Mouse (Mus musculus) cerebellum, adult (tissue): ENCODE data around the gene Grin1.

ENCODE experiments used
- ATAC-seq: cut with Nextera tagmentation; 2 replicates; pipeline ENCODE4 v1.9.2; 2017; ENCODE audit warnings: mild to moderate bottlenecking, moderate library complexity, mixed read lengths; ENCODE audit not compliant: insufficient number of reproducible peaks, low FRiP score, low TSS enrichment

The Grin1 gene

GRCm38 (mm10) chr2:25318971-25319773 lies at the start of gene Grin1:
TSS of gene Grin1 (minus strand) at chr2:25319187.
- ATAC-seq = peak; percentile 65; the same call in 1 of the 2 replicates

GRCm38 (mm10) chr2:25365091-25365761 lies 46.2 kb upstream of the Grin1 start, which contains the start of gene Uap1l1:
TSS of gene Uap1l1 (minus strand) at chr2:25365682.
- ATAC-seq = no peak

GRCm38 (mm10) chr2:25364761-25365090 lies 45.7 kb upstream of the Grin1 start:
- ATAC-seq = no peak

GRCm38 (mm10) chr2:25364313-25364712 lies 45.3 kb upstream of the Grin1 start:
- no peak for ATAC-seq

GRCm38 (mm10) chr2:25363478-25364178 lies 44.6 kb upstream of the Grin1 start:
- ATAC-seq = no peak

- ATAC-seq = no peak
Measured at GRCm38 (mm10) chr2:25359848-25360247, 40.9 kb upstream of the Grin1 start.

- ATAC-seq = peak; percentile 71; the same call in 1 of the 2 replicates
Measured at GRCm38 (mm10) chr2:25356208-25357079, 37.5 kb upstream of the Grin1 start, which contains the start of gene Dpp7. TSS of gene Dpp7 (minus strand) at chr2:25356359.

- no peak for ATAC-seq
Measured at GRCm38 (mm10) chr2:25355419-25356066, 36.6 kb upstream of the Grin1 start.

GRCm38 (mm10) chr2:25354211-25354610 lies 35.2 kb upstream of the Grin1 start:
- ATAC-seq = no peak

GRCm38 (mm10) chr2:25350701-25351100 lies 31.7 kb upstream of the Grin1 start:
- ATAC-seq = no peak

GRCm38 (mm10) chr2:25349499-25349898 lies 30.5 kb upstream of the Grin1 start:
- ATAC-seq = no peak

GRCm38 (mm10) chr2:25348162-25348561 lies 29.2 kb upstream of the Grin1 start:
- no peak for ATAC-seq

- no peak for ATAC-seq
Measured at GRCm38 (mm10) chr2:25338303-25338702, 19.3 kb upstream of the Grin1 start.

- no peak for ATAC-seq
Measured at GRCm38 (mm10) chr2:25333569-25333968, 14.6 kb upstream of the Grin1 start.

GRCm38 (mm10) chr2:25332286-25333160 lies 13.5 kb upstream of the Grin1 start, which contains the start of gene Man1b1:
TSS of gene Man1b1 (plus strand) at chr2:25332338.
- ATAC-seq = peak; percentile 95

- ATAC-seq = no peak
Measured at GRCm38 (mm10) chr2:25331470-25331869, 12.5 kb upstream of the Grin1 start.

- no peak for ATAC-seq
Measured at GRCm38 (mm10) chr2:25328440-25328839, 9.5 kb upstream of the Grin1 start.

- no peak for ATAC-seq
Measured at GRCm38 (mm10) chr2:25326036-25326435, 7.0 kb upstream of the Grin1 start.

- ATAC-seq = no peak
Measured at GRCm38 (mm10) chr2:25320084-25320483, 1.1 kb upstream of the Grin1 start.
